Mouse (Mus musculus) forebrain, embryonic 13.5 days (tissue): ENCODE measurements around the gene Steap1. TPM values are rescaled to one million over a fixed set of nuclear protein-coding genes. Genes with fewer than 3 reads are reported as not detected.
A peak's percentile ranks its signal among the peaks of the same experiment; 100 is the strongest.

Experiments used
- ATAC-seq: fragments of 200-750 bp; cut with Nextera tagmentation; 2 replicates; pipeline ENCODE4 v1.8.0; 2017
- H3K27ac ChIP-seq: fragments of 300-500 bp; sonication (generic); 2 replicates; pipeline ENCODE4 v1.5.1; 2015; ENCODE audit warnings: inconsistent platforms, mild to moderate bottlenecking, moderate library complexity
- H3K27me3 ChIP-seq: fragments of 300-500 bp; sonication (generic); 2 replicates; pipeline ENCODE4 v1.6.1; 2015; ENCODE audit warnings: mild to moderate bottlenecking, inconsistent platforms
- H3K36me3 ChIP-seq: fragments of 300-500 bp; sonication (generic); 2 replicates; pipeline ENCODE4 v1.6.1; 2015; ENCODE audit warnings: mild to moderate bottlenecking, inconsistent platforms; ENCODE audit not compliant: poor library complexity, severe bottlenecking
- H3K4me1 ChIP-seq: fragments of 300-500 bp; sonication (generic); 2 replicates; pipeline ENCODE4 v1.6.1; 2015; ENCODE audit warnings: inconsistent platforms
- H3K4me2 ChIP-seq: fragments of 300-500 bp; sonication (generic); 2 replicates; pipeline ENCODE4 v1.6.1; 2015; ENCODE audit warnings: inconsistent platforms, mild to moderate bottlenecking, moderate library complexity
- H3K4me3 ChIP-seq: fragments of 300-500 bp; sonication (generic); 2 replicates; pipeline ENCODE4 v1.5.1; 2015; ENCODE audit warnings: mild to moderate bottlenecking, inconsistent platforms
- H3K9ac ChIP-seq: fragments of 300-500 bp; sonication (generic); 2 replicates; pipeline ENCODE4 v1.6.1; 2015; ENCODE audit warnings: mild to moderate bottlenecking, inconsistent platforms
- H3K9me3 ChIP-seq: fragments of 300-500 bp; sonication (generic); replicated peaks from 2 replicates; pipeline ENCODE4 v1.6.1; 2016; ENCODE audit warnings: inconsistent platforms
- WGBS: fragments of 180-500 bp; shearing (Covaris S2); methylation state at CpG from one replicate; pipeline ENCODE4 v1.1.7; 2015; 5-methylcytosine and 5-hydroxymethylcytosine counted together
- polyA plus RNA-seq: library from polyadenylated mRNA; unstranded; fragments of >200 nt; fragmentation: Nextera tagmentation; extraction: Ambion mirVana; gene quantifications from 2 replicates; pipeline ENCODE4 v1.2.1, GENCODE M21; 2015

Steap1 gene
- polyA plus RNA-seq: 3.5 and 4.8 TPM in 2 replicates

DNA sequence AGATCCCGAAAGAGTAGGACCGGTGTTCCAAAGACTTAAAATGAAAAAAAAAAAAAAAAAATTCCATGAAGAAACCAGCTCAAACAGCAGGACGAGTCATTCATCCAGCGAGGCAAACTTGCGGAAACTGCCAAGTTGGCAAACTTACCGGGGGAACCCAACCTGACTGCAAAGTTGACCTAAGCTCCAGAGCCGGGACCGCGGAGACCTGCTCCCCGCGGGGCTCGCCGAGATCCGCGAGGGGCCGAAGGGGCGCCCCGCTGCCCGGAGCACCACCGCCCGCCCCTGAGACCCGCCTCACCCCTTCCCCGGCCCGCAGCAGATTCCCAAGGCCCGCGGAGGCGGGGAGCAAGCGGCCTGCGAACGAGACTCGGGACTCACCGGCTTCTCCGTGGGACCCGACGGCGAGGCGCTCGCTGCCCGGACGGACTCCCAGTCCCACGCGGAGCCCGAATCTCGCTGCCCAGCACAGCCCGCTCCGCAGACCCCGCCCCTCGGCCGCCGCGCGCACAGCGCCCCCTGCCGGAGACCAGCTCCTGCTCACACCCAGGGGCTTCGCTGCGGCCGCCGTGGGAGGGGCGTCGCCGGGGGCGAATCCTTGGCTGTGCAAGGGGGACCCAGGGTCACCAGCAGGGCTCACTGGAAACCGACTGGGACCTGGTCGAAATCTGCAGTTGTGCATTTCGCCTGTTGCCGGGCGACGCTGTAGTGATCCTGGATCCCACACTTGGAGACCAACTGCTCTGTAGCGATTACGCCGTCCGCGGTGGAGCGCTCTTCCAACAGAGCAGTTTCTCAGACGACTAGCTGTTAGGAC is at the start of gene Steap1:
Steap1 (minus strand) TSS at position 461 of the 817 bp plus-strand sequence.
- Histone ChIP-seq H3K27me3 (peaks cover 14% of the 10 kb centered on the region), H3K4me1 (peaks cover 9% of the 10 kb centered on the region; the same call in 1 of the 2 replicates), H3K27ac (no peak within 1 kb of the TSS), H3K36me3 (no peaks in the 10 kb centered on the region), H3K9me3 (no peaks in the 10 kb centered on the region), H3K9ac (peak within 1 kb of the TSS; percentile 73), H3K4me3 (peak within 1 kb of the TSS; percentile 56), H3K4me2 (peak within 1 kb of the TSS; percentile 93)
- under 1% methylated on average over 70 of the region's 75 CpGs for WGBS
- ATAC-seq: peak; percentile 94

DNA sequence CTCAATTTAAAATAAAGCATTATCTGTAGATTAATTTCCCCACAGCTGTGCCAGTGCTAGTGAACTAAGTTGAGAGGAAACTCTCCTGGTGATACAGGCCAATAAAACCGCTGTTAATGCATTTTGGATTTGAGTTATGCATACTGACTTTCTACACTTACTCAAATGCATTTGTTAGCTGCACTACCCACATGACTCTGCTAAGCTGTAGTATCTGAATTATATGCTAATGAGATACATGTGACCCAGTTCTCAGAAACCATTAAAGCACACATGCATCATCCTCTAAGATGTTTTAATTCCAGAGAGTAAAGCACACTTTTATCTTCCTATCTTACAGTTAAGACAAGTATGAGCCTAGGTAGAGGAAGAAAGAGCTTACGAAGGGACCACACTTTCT is 38.0 kb upstream of the Steap1 start:
- Histone ChIP-seq H3K36me3 (no peaks in the 10 kb centered on the region), H3K27ac (no peak overlapping the region), H3K4me1 (no peaks in the 10 kb centered on the region), H3K9me3 (no peaks in the 10 kb centered on the region), H3K27me3 (no peaks in the 10 kb centered on the region), H3K9ac (no peak overlapping the region), H3K4me2 (no peak overlapping the region), H3K4me3 (no peak overlapping the region)
- ATAC-seq: no peak
- 98% methylated on average over 2 of the region's 2 CpGs for WGBS

DNA sequence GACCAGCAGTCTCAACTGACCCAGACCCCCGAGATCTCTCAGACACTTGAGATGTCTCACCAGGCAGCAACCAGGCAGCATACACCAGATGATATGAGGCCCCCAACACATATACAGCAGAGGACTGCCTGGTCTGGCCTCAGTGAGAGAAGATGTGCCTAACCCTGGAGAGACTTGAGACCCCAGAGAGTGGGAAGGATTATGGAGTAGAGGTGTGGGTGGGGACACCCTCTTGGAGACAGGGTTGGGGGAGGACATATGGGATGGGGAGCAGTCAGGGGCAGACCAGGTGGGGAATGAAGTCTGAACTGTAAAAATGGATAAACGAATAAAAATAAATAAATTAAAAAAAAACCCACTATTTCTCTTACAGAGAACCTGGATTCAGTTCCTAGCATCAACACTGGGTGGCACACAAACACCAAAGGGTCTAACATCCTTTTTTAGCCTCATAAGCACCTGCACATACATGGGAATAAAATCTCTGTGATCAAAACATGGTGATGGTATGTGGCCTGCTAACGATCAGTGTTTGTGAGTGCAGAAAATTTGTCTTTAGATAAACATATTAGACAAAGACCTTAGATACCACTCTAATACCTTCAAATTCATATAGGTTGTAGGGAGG is 7.4 kb upstream of the Steap1 start:
- Histone ChIP-seq H3K4me2 (no peak overlapping the region), H3K9ac (no peak overlapping the region), H3K27ac (no peak overlapping the region), H3K4me3 (no peak overlapping the region), H3K4me1 (no peaks in the 10 kb centered on the region), H3K27me3 (no peaks in the 10 kb centered on the region), H3K9me3 (no peaks in the 10 kb centered on the region), H3K36me3 (no peaks in the 10 kb centered on the region)
- ATAC-seq: peak; percentile 44; the same call in 1 of the 2 replicates
- 70% methylated on average over 3 of the region's 3 CpGs for WGBS

DNA sequence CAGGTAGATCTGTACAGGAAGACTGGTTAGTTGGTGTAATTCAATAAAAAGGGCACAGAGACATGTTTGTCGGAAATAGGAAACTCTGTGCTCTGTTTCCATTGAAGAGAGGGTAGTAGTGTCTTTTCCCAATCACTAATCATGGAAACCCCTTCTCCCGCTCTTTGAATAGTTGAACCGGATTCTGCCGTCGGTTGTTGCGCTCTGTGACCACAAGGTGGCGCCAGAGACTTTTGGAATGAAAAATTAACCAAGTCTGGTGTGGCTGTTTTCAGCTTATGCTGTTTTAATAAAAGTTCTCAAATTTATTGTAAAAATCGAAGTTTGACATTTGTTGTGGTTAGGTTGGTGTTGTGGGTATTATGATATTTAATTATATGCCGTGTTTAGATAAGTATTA is 5.9 kb upstream of the Steap1 start:
- H3K4me3 ChIP-seq: no peak overlapping the region
- H3K4me1 ChIP-seq: no peaks in the 10 kb centered on the region

DNA sequence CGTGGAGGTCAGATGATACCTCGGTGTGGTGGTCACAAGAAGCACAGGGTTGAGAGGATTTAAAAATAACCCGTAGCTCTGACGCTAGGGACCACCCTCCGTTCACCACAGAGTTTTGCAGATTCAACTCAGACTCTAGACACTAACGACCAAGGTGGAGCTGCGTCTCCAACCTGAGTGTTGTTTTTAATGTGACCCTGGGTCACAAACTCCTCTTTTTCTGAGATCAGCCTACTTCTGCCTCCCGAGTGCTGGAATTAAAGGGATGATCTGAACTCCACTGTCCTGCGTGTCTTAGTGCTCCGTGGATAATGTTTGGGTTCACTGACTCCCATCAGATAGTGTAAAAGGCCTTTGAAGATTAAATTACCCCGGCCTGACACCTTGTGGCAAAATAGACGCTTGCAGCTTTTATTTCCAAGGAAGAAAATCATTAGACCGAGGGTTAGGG is 671 bp upstream of the Steap1 start:
- under 1% methylated on average over 13 of the region's 13 CpGs for WGBS
- H3K27me3 ChIP-seq: peaks cover 14% of the 10 kb centered on the region
- peak overlapping the region; percentile 56 for H3K4me3 ChIP-seq
- peak overlapping the region; percentile 93 for H3K4me2 ChIP-seq
- ATAC-seq: peak; percentile 72
- H3K4me1 ChIP-seq: peaks cover 9% of the 10 kb centered on the region; the same call in 1 of the 2 replicates
- H3K36me3 ChIP-seq: no peaks in the 10 kb centered on the region
- no peaks in the 10 kb centered on the region for H3K9me3 ChIP-seq
- H3K9ac ChIP-seq: peak overlapping the region; percentile 73
- no peak overlapping the region for H3K27ac ChIP-seq

More for the DNA sequence above, 5.9 kb upstream of the Steap1 start:
- Histone ChIP-seq H3K9ac (no peak overlapping the region), H3K9me3 (no peaks in the 10 kb centered on the region), H3K27me3 (no peaks in the 10 kb centered on the region), H3K27ac (no peak overlapping the region), H3K36me3 (no peaks in the 10 kb centered on the region), H3K4me2 (no peak overlapping the region)
- ATAC-seq: peak; percentile 34; the same call in 1 of the 2 replicates
- WGBS: 3% methylated on average over 9 of the region's 9 CpGs

DNA sequence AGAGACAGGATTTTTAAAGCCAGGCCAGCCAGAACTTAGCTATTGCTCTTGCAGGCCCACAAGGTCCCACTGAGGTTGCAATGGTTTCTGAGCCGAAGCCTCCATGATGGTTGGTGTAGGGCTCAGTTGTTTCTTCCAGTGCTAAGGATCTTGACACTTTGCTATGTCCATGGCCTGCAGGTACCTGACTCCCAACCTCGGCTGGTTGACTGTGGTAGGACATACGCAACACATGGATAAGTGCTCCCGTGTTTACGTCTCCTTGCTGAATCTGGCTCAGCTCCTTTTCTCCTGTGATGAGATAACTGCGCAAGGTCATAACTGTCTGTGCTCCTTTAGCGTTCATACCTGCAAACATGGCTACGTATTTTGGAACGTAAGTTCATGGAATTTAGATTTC is 14.7 kb downstream of the Steap1 start:
- no peaks in the 10 kb centered on the region for H3K27me3 ChIP-seq
- H3K4me3 ChIP-seq: no peak overlapping the region
- no peaks in the 10 kb centered on the region for H3K9me3 ChIP-seq
- H3K27ac ChIP-seq: no peak overlapping the region
- no peaks in the 10 kb centered on the region for H3K36me3 ChIP-seq
- WGBS: 96% methylated on average over 9 of the region's 9 CpGs
- no peak overlapping the region for H3K4me2 ChIP-seq
- no peak for ATAC-seq
- no peak overlapping the region for H3K9ac ChIP-seq
- H3K4me1 ChIP-seq: no peaks in the 10 kb centered on the region

DNA sequence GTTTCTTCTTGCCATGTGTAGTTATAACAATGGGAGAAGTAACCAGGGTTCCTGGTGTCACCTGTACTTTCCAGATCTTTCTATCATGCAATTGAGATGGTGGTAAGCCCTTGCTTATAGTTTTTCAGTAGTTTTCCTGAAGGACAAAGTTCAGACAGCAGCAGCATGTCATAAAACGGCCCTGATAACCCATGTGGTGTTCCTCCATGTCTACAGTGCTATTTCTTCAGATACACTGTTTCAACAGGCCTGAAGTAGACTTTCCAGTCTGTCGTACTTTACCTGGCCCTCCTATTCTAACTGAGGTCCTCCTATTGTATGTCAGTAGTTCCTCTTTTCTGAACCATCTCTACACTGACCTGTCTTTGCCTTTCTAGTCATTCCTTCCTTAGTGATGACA is 16.3 kb downstream of the Steap1 start:
- WGBS: 87% methylated on average over 2 of the region's 2 CpGs
- no peak for ATAC-seq
- Histone ChIP-seq H3K9me3 (no peaks in the 10 kb centered on the region), H3K4me1 (no peaks in the 10 kb centered on the region), H3K36me3 (no peaks in the 10 kb centered on the region), H3K4me3 (no peak overlapping the region), H3K4me2 (no peak overlapping the region), H3K27ac (no peak overlapping the region), H3K9ac (no peak overlapping the region), H3K27me3 (no peaks in the 10 kb centered on the region)

DNA sequence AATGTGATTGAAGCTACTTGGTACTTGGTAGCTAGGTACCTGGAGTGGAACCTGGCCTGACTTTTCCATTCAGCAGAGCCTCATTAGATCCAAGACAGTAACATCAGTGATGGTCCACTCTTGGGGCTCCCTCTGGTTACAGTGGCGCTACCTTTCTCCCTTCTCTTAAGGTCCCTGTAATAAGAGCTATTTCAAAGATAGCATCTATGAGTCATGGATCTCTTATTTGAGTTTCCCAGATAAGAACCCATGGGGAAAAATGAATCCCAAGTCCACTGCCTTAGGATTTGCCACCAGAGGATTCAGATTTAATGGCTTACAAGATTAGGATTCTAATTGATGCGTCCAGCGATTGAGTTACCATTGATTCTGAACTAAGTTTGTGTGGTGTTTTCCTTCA is 16.9 kb downstream of the Steap1 start:
- Histone ChIP-seq H3K9ac (no peak overlapping the region), H3K36me3 (no peaks in the 10 kb centered on the region), H3K4me1 (no peaks in the 10 kb centered on the region), H3K27ac (no peak overlapping the region), H3K4me2 (no peak overlapping the region), H3K9me3 (no peaks in the 10 kb centered on the region), H3K27me3 (no peaks in the 10 kb centered on the region), H3K4me3 (no peak overlapping the region)
- 98% methylated on average over 3 of the region's 3 CpGs for WGBS
- no peak for ATAC-seq

DNA sequence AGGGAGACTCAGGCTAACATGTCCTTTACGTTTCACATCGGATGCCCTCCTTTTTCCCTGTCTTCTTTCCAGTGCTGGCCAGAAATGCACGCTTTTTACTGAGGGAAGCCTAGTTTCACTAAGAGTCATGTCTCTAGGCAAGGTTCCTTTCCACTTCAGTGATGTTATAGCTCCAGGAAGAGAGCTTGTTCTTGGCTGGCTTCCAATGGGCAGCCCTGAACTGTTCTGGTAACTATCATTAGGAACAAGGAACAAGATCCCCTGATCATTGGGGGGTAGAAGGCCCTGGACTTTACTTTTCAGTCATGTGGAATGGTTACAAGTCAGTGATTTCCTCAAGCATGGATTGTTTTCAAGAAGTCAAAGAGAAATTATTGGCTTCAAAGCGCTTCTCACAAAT is 19.2 kb downstream of the Steap1 start:
- no peak for ATAC-seq
- 91% methylated on average over 4 of the region's 4 CpGs for WGBS

DNA sequence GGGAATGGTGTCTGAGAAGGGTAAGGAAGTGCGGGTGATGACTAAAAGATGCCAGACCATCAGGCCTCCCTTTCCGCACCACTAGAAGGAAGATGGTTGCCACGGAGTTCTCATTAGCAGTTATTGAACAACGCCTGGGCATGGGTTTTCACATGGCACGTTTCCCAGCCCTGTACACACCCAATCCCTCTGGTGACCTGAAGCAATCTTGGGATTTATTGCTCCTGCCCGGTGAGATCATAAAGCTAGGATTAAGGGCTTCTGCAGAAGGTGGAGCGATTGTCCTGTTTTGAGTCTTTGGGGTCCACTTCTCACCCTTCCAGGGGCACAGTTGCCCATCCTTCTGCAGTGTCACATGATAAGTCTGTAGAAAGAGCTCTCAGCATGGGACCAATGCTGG is 26.9 kb downstream of the Steap1 start:
- Histone ChIP-seq H3K4me2 (no peak overlapping the region), H3K27ac (no peak overlapping the region), H3K4me1 (no peaks in the 10 kb centered on the region), H3K4me3 (no peak overlapping the region), H3K9me3 (no peaks in the 10 kb centered on the region), H3K27me3 (no peaks in the 10 kb centered on the region), H3K9ac (no peak overlapping the region), H3K36me3 (no peaks in the 10 kb centered on the region)
- 77% methylated on average over 7 of the region's 7 CpGs for WGBS
- no peak for ATAC-seq

More for the DNA sequence above, 19.2 kb downstream of the Steap1 start:
- Histone ChIP-seq H3K27me3 (no peaks in the 10 kb centered on the region), H3K27ac (no peak overlapping the region), H3K9me3 (no peaks in the 10 kb centered on the region), H3K9ac (no peak overlapping the region), H3K4me2 (no peak overlapping the region), H3K4me1 (no peaks in the 10 kb centered on the region), H3K36me3 (no peaks in the 10 kb centered on the region), H3K4me3 (no peak overlapping the region)

DNA sequence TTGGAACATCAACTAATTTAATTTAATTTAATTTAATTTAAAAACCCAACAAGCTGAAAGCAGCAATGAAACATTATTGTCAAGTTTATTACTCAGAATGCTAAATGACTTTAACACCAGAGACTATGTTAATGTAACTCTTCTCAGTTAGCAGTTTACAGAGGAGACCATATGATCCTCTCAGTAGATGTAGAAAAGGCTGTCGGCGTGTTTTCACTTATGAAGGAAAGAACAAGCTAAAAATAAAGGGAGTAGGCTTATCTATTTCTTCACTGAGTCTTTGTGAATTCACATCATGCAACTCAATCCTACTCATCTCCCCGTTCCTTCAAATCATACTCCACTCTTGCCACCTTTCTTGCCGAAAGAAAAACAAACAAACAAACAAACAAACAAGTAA is 38.1 kb downstream of the Steap1 start:
- Histone ChIP-seq H3K4me1 (no peaks in the 10 kb centered on the region), H3K9me3 (no peaks in the 10 kb centered on the region), H3K9ac (no peak overlapping the region), H3K27ac (no peak overlapping the region), H3K27me3 (no peaks in the 10 kb centered on the region), H3K36me3 (no peaks in the 10 kb centered on the region), H3K4me3 (no peak overlapping the region), H3K4me2 (no peak overlapping the region)
- no peak for ATAC-seq
- WGBS: 90% methylated on average over 4 of the region's 4 CpGs
